In genomic region chr1:172500451-172501370, GRCm38 (mm10) we compare ENCODE assay signal across 8 mouse cellular contexts. TPM values are rescaled to one million over a fixed set of nuclear protein-coding genes. Genes with fewer than 3 reads are reported as not detected.
DNase-seq lines count a peak whose midpoint lies in the region; ATAC-seq and TF ChIP-seq lines count a peak whose summit lies in the region.

No protein-coding gene starts in this region.

- peaks cover 12 to 38% of the 10 kb centered on the region in 2 experiments; a peak in 3 of 4 replicates for H3K4me1 ChIP-seq in ES-E14 (ENCODE audit: control insufficient read depth in 2 of 2, insufficient read depth in 2 of 2, low read length in 2 of 2, poor library complexity in 1 of 2)
- H3K4me1 ChIP-seq in intestine, embryonic 14.5 days (replicated peaks; ENCODE audit: control insufficient read depth, insufficient read depth, low read length), result peaks cover 34% of the 10 kb centered on the region
- H3K4me1 ChIP-seq in liver, postnatal 0 days (ENCODE audit: insufficient read depth), result peaks cover 29% of the 10 kb centered on the region
- peaks cover 52% of the 10 kb centered on the region for H3K4me1 ChIP-seq in neural tube, embryonic 12.5 days

- no peak for TF ChIP-seq EP300 in liver, postnatal 0 days (IDR thresholded peaks at IDR 0.05; ENCODE audit: low read depth)

- H3K9me3 ChIP-seq in ES-E14 (ENCODE audit: control insufficient read depth, insufficient read depth, low read depth, low read length), result no peaks in the 10 kb centered on the region
- no peaks in the 10 kb centered on the region for H3K9me3 ChIP-seq in intestine, embryonic 14.5 days (ENCODE audit: control insufficient read depth, low read length)
- no peaks in the 10 kb centered on the region for H3K9me3 ChIP-seq in liver, postnatal 0 days (ENCODE audit: low read length)
- H3K9me3 ChIP-seq in neural tube, embryonic 12.5 days, result no peaks in the 10 kb centered on the region

- peak overlapping the region; percentile 77 for H3K9ac ChIP-seq in ES-E14 (ENCODE audit: insufficient read depth, low read depth, low read length, poor library complexity, severe bottlenecking)
- peak overlapping the region; percentile 76 for H3K9ac ChIP-seq in intestine, embryonic 14.5 days (ENCODE audit: low read length)
- H3K9ac ChIP-seq in liver, postnatal 0 days (replicated peaks), result peak overlapping the region; percentile 83
- H3K9ac ChIP-seq in neural tube, embryonic 12.5 days, result peak overlapping the region; percentile 54

- peaks cover 28% of the 10 kb centered on the region for H3K36me3 ChIP-seq in ES-E14 (ENCODE audit: control insufficient read depth, insufficient read depth, low read length, poor library complexity, severe bottlenecking)
- peaks cover 34% of the 10 kb centered on the region for H3K36me3 ChIP-seq in intestine, embryonic 14.5 days (ENCODE audit: control insufficient read depth, insufficient read depth, low read length)
- H3K36me3 ChIP-seq in liver, postnatal 0 days (replicated peaks; ENCODE audit: insufficient read depth, low read length), result peaks cover 6% of the 10 kb centered on the region
- H3K36me3 ChIP-seq in neural tube, embryonic 12.5 days, result peaks cover 29% of the 10 kb centered on the region

- in situ Hi-C loops in ES-E14 (cut with MboI; ENCODE audit: low sequenced_read_pairs in 2 of 2, unreplicated experiment in 2 of 2), result no loop called here

- TF ChIP-seq CTCF in liver, postnatal 0 days (IDR thresholded peaks at IDR 0.05; ENCODE audit: low read depth), result no peak

- intact Hi-C loops in gastrocnemius, postnatal 36 days (cut with DNase I), result no loop called here

- no peaks in the 10 kb centered on the region for H3K27me3 ChIP-seq in intestine, embryonic 14.5 days (replicated peaks; ENCODE audit: control insufficient read depth, insufficient read depth, low read length)
- H3K27me3 ChIP-seq in liver, postnatal 0 days (ENCODE audit: insufficient read depth, low read length), result no peaks in the 10 kb centered on the region
- H3K27me3 ChIP-seq in neural tube, embryonic 12.5 days (replicated peaks), result peaks cover 27% of the 10 kb centered on the region

- peak overlapping the region; percentile 59 for H3K4me2 ChIP-seq in intestine, embryonic 14.5 days (ENCODE audit: low read length)
- H3K4me2 ChIP-seq in liver, postnatal 0 days (ENCODE audit: low read depth, low read length), result peak overlapping the region; percentile 78
- peak overlapping the region; percentile 63 for H3K4me2 ChIP-seq in neural tube, embryonic 12.5 days (replicated peaks)

- under 1% methylated on average over 55 of the region's 56 CpGs for WGBS in intestine, embryonic 14.5 days
- WGBS in liver, postnatal 0 days (ENCODE audit: insufficient replicate concordance), result under 1% methylated on average over 55 of the region's 56 CpGs
- WGBS in neural tube, embryonic 12.5 days, result under 1% methylated on average over 56 of the region's 56 CpGs

- H3K4me3 ChIP-seq in ES-E14 (ENCODE audit: insufficient read depth in 1 of 2, low read depth in 1 of 2, low read length in 2 of 2, poor library complexity in 1 of 2, severe bottlenecking in 1 of 2), result peak overlapping the region; percentile 77 to 89
- peak overlapping the region; percentile 67 for H3K4me3 ChIP-seq in intestine, embryonic 14.5 days (ENCODE audit: low read depth, low read length)
- H3K4me3 ChIP-seq in liver, postnatal 0 days (ENCODE audit: low read depth, low read length), result peak overlapping the region; percentile 77
- peak overlapping the region; percentile 49 for H3K4me3 ChIP-seq in neural tube, embryonic 12.5 days

- ATAC-seq in intestine, embryonic 14.5 days (replicated peaks; ENCODE audit: low FRiP score, low TSS enrichment, low read depth), result peak; percentile 45
- peak; percentile 82 for ATAC-seq in liver, postnatal 0 days
- ATAC-seq in neural tube, embryonic 12.5 days (ENCODE audit: low FRiP score, low read depth), result peak; percentile 17

- peak overlapping the region; percentile 38; the same call in 1 of the 2 replicates for H3K27ac ChIP-seq in ES-E14 (ENCODE audit: insufficient read depth, low read depth, low read length, poor library complexity, severe bottlenecking)
- peak overlapping the region; percentile 68 for H3K27ac ChIP-seq in intestine, embryonic 14.5 days (ENCODE audit: low read depth)
- H3K27ac ChIP-seq in liver, postnatal 0 days (ENCODE audit: low read depth), result peak overlapping the region; percentile 93
- H3K27ac ChIP-seq in neural tube, embryonic 12.5 days, result no peak overlapping the region

- DNase-seq in ES-E14 (ENCODE audit: low read depth, low spot score), result no peak
- peak; percentile 80 to 87 for DNase-seq in adrenal gland, postnatal 36 days
- peak; percentile 63 to 69 for DNase-seq in gastrocnemius, postnatal 36 days
- peak; percentile 84 for DNase-seq in intestine, embryonic 14.5 days (ENCODE audit: low spot score)
- peak; percentile 86 for DNase-seq in liver, postnatal 0 days
- DNase-seq in right cerebral cortex, postnatal 10 days (ENCODE audit: low spot score in 2 of 2), result no peak
- DNase-seq in cerebellum, adult 18-20 months, result no peak

TF ChIP-seq in ES-E14, 5 proteins besides CTCF, POLR2A, EP300 and RAD21:
- no peak for TF ChIP-seq ZNF384 (IDR thresholded peaks at IDR 0.05; ENCODE audit: low read depth, low read length)

RNA-seq across cellular contexts. Expression of gene Tagln2, which starts 0.9 kb away (rescaled TPM):
- total RNA-seq in ES-E14 (2012; rRNA removed), result 112 and 131 TPM in 2 replicates
- 10 to 100 TPM; 90.5 to 91.7 TPM for total RNA-seq in adrenal gland, postnatal 36 days (2021)
- 10 to 100 TPM; 20.4 to 23.5 TPM for total RNA-seq in gastrocnemius, postnatal 36 days (2021)
- polyA plus RNA-seq in intestine, embryonic 14.5 days (2014; fragmentation: Nextera tagmentation; extraction: Ambion mirVana), result 241 TPM in 2 replicates
- 104 and 105 TPM in 2 replicates for polyA plus RNA-seq in liver, postnatal 0 days (2015; fragmentation: Nextera tagmentation; extraction: Ambion mirVana)
- polyA plus RNA-seq in neural tube, embryonic 12.5 days (2016; fragmentation: Nextera tagmentation; extraction: Ambion mirVana), result 105 and 131 TPM in 2 replicates

RNA-seq across cellular contexts. Expression of gene Igsf9, which starts 19.1 kb away (rescaled TPM):
- 45.6 and 80.3 TPM in 2 replicates for total RNA-seq in ES-E14 (2012; rRNA removed)
- total RNA-seq in adrenal gland, postnatal 36 days (2021), result 1 to 10 TPM; 1.6 to 1.8 TPM
- total RNA-seq in gastrocnemius, postnatal 36 days (2021), result under 1 TPM; 0.36 to 0.59 TPM
- polyA plus RNA-seq in intestine, embryonic 14.5 days (2014; fragmentation: Nextera tagmentation; extraction: Ambion mirVana), result 40.9 and 44.3 TPM in 2 replicates
- 0.32 and 0.73 TPM in 2 replicates for polyA plus RNA-seq in liver, postnatal 0 days (2015; fragmentation: Nextera tagmentation; extraction: Ambion mirVana)
- 83.5 and 84.1 TPM in 2 replicates for polyA plus RNA-seq in neural tube, embryonic 12.5 days (2016; fragmentation: Nextera tagmentation; extraction: Ambion mirVana)

RNA-seq across cellular contexts. Expression of gene Cfap45, which starts 19.9 kb away (rescaled TPM):
- 0.67 and 1.2 TPM in 2 replicates for total RNA-seq in ES-E14 (2012; rRNA removed)
- under 1 TPM; 0.30 to 0.89 TPM for total RNA-seq in adrenal gland, postnatal 36 days (2021)
- under 1 TPM in 1 of 2 experiments, not detected in 1; 0.33 TPM for total RNA-seq in gastrocnemius, postnatal 36 days (2021)
- 1.1 and 1.9 TPM in 2 replicates for polyA plus RNA-seq in intestine, embryonic 14.5 days (2014; fragmentation: Nextera tagmentation; extraction: Ambion mirVana)
- polyA plus RNA-seq in liver, postnatal 0 days (2015; fragmentation: Nextera tagmentation; extraction: Ambion mirVana), result 0.32 and 0.37 TPM in 2 replicates
- polyA plus RNA-seq in neural tube, embryonic 12.5 days (2016; fragmentation: Nextera tagmentation; extraction: Ambion mirVana), result 2.3 and 2.5 TPM in 2 replicates

RNA-seq across cellular contexts. Expression of gene Slamf9, which starts 25.6 kb away (rescaled TPM):
- total RNA-seq in ES-E14 (2012; rRNA removed), result 1.6 and 2.7 TPM in 2 replicates
- total RNA-seq in adrenal gland, postnatal 36 days (2021), result 1 to 10 TPM; 2.3 to 4.5 TPM
- under 1 TPM; 0.20 to 0.33 TPM for total RNA-seq in gastrocnemius, postnatal 36 days (2021)
- 1.8 and 2.0 TPM in 2 replicates for polyA plus RNA-seq in intestine, embryonic 14.5 days (2014; fragmentation: Nextera tagmentation; extraction: Ambion mirVana)
- polyA plus RNA-seq in liver, postnatal 0 days (2015; fragmentation: Nextera tagmentation; extraction: Ambion mirVana), result 1.1 and 1.5 TPM in 2 replicates
- polyA plus RNA-seq in neural tube, embryonic 12.5 days (2016; fragmentation: Nextera tagmentation; extraction: Ambion mirVana), result 0.19 TPM in 1 of 2 replicates, not detected in the other

RNA-seq across cellular contexts. Expression of gene Vsig8, which starts 55.0 kb away (rescaled TPM):
- 0.09 and 0.26 TPM in 2 replicates for total RNA-seq in ES-E14 (2012; rRNA removed)
- under 1 TPM in 1 of 2 experiments, not detected in 1; 0.16 TPM for total RNA-seq in adrenal gland, postnatal 36 days (2021)
- total RNA-seq in gastrocnemius, postnatal 36 days (2021), result not detected
- polyA plus RNA-seq in intestine, embryonic 14.5 days (2014; fragmentation: Nextera tagmentation; extraction: Ambion mirVana), result 0.27 and 0.35 TPM in 2 replicates
- polyA plus RNA-seq in liver, postnatal 0 days (2015; fragmentation: Nextera tagmentation; extraction: Ambion mirVana), result not detected in 2 replicates
- 0.31 and 0.58 TPM in 2 replicates for polyA plus RNA-seq in neural tube, embryonic 12.5 days (2016; fragmentation: Nextera tagmentation; extraction: Ambion mirVana)

Comparison
In these comparisons a context has a peak if more than half of its experiments do, and no peak if none do; other contexts are left out.
1. DNase-seq: peak in adrenal gland, postnatal 36 days (2 of 2), gastrocnemius, postnatal 36 days (2 of 2), intestine, embryonic 14.5 days (single experiment) and liver, postnatal 0 days (single experiment); none in ES-E14 (single experiment), right cerebral cortex, postnatal 10 days (0 of 2) and cerebellum, adult 18-20 months (0 of 2).
2. ATAC-seq: peak in every context shown above with its lines; median percentile 82 in liver, postnatal 0 days; 45 in intestine, embryonic 14.5 days; 17 in neural tube, embryonic 12.5 days.
3. RNA of gene Igsf9, which starts 19.1 kb away (total RNA-seq): 45.6 to 80.3 TPM in ES-E14; 1.6 to 1.8 TPM in adrenal gland, postnatal 36 days and 0.36 to 0.59 TPM in gastrocnemius, postnatal 36 days; every median in the first group is over 10 times any median in the second.
4. Peak in every context shown above with its lines, with median percentiles within 50 percentile points of each other: H3K4me3 ChIP-seq, H3K9ac ChIP-seq and H3K4me2 ChIP-seq.